Mouse (Mus musculus): ENCODE data around the gene Fbxo45.
"Not testable (repeated sequence)": the region's sequence is repeated elsewhere in the genome, so short reads cannot be mapped to it uniquely, and the experiment has no call there.

Fbxo45 gene

GRCm38 (mm10) chr16:32246952-32247370 lies at the start of gene Fbxo45, which contains the start of gene Wdr53:
TSS of gene Fbxo45 (minus strand) at chr16:32247158.
TSS of gene Wdr53 (plus strand) at chr16:32247227.
- peak; percentile 65 for DNase-seq (ENCODE audit: extremely low read depth, low read depth, low spot score)

GRCm38 (mm10) chr16:32291821-32292220 lies 44.9 kb upstream of the Fbxo45 start:
- DNase-seq (ENCODE audit: extremely low read depth, low read depth, low spot score), result no peak

GRCm38 (mm10) chr16:32282608-32283007 lies 35.6 kb upstream of the Fbxo45 start:
- DNase-seq (ENCODE audit: extremely low read depth, low read depth, low spot score), result no peak

- no peak for DNase-seq (ENCODE audit: extremely low read depth, low read depth, low spot score)
Observed at GRCm38 (mm10) chr16:32280211-32280610, 33.3 kb upstream of the Fbxo45 start.

GRCm38 (mm10) chr16:32278396-32278795 lies 31.4 kb upstream of the Fbxo45 start:
- DNase-seq (ENCODE audit: extremely low read depth, low read depth, low spot score), result no peak

- DNase-seq (ENCODE audit: extremely low read depth, low read depth, low spot score), result no peak
Observed at GRCm38 (mm10) chr16:32277308-32278256, 30.6 kb upstream of the Fbxo45 start, which contains the start of gene Rnf168. TSS of gene Rnf168 (plus strand) at chr16:32277459.

GRCm38 (mm10) chr16:32275830-32276229 lies 28.9 kb upstream of the Fbxo45 start:
- no peak for DNase-seq (ENCODE audit: extremely low read depth, low read depth, low spot score)

- no peak for DNase-seq (ENCODE audit: extremely low read depth, low read depth, low spot score)
Observed at GRCm38 (mm10) chr16:32275041-32275440, 28.1 kb upstream of the Fbxo45 start.

- DNase-seq (ENCODE audit: extremely low read depth, low read depth, low spot score), result no peak
Observed at GRCm38 (mm10) chr16:32273338-32273737, 26.4 kb upstream of the Fbxo45 start.

GRCm38 (mm10) chr16:32271291-32271690 lies 24.3 kb upstream of the Fbxo45 start, which contains the start of gene Smco1:
TSS of gene Smco1 (plus strand) at chr16:32271468.
- no peak for DNase-seq (ENCODE audit: extremely low read depth, low read depth, low spot score)

GRCm38 (mm10) chr16:32264225-32264624 lies 17.3 kb upstream of the Fbxo45 start:
- DNase-seq (ENCODE audit: extremely low read depth, low read depth, low spot score), result not testable (repeated sequence)

GRCm38 (mm10) chr16:32246351-32246791 lies 587 bp downstream of the Fbxo45 start:
- no peak for DNase-seq (ENCODE audit: extremely low read depth, low read depth, low spot score)

GRCm38 (mm10) chr16:32243901-32244300 lies 3.1 kb downstream of the Fbxo45 start:
- DNase-seq (ENCODE audit: extremely low read depth, low read depth, low spot score), result no peak

- DNase-seq (ENCODE audit: extremely low read depth, low read depth, low spot score), result no peak
Observed at GRCm38 (mm10) chr16:32239428-32240312, 7.3 kb downstream of the Fbxo45 start.

GRCm38 (mm10) chr16:32237930-32238680 lies 8.9 kb downstream of the Fbxo45 start:
- DNase-seq (ENCODE audit: extremely low read depth, low read depth, low spot score), result no peak

GRCm38 (mm10) chr16:32232050-32232449 lies 14.9 kb downstream of the Fbxo45 start:
- DNase-seq (ENCODE audit: extremely low read depth, low read depth, low spot score), result not testable (repeated sequence)

- no peak for DNase-seq (ENCODE audit: extremely low read depth, low read depth, low spot score)
Observed at GRCm38 (mm10) chr16:32222399-32222798, 24.6 kb downstream of the Fbxo45 start.

GRCm38 (mm10) chr16:32221803-32222202 lies 25.2 kb downstream of the Fbxo45 start:
- no peak for DNase-seq (ENCODE audit: extremely low read depth, low read depth, low spot score)

- DNase-seq (ENCODE audit: extremely low read depth, low read depth, low spot score), result no peak
Observed at GRCm38 (mm10) chr16:32214804-32215576, 32.0 kb downstream of the Fbxo45 start.

- DNase-seq (ENCODE audit: extremely low read depth, low read depth, low spot score), result no peak
Observed at GRCm38 (mm10) chr16:32214156-32214555, 32.8 kb downstream of the Fbxo45 start.

Data from fat pad, adult 2 months (tissue).